Mouse (Mus musculus): Measurements from ENCODE around the gene Fam234b.
A peak's percentile ranks its signal among the peaks of the same experiment; 100 is the strongest.

Fam234b gene

GRCm38 (mm10) chr6:135250926-135251699 is 53.3 kb downstream of the Fam234b start:
- Histone ChIP-seq H3K4me3 (replicated peaks; ENCODE audit: low read length) (peak overlapping the region; percentile 29; the same call in 1 of the 2 replicates), H3K27me3 (ENCODE audit: insufficient read depth, low read length) (peaks cover 37% of the 10 kb centered on the region), H3K4me1 (replicated peaks; ENCODE audit: low read depth, low read length) (peaks cover 44% of the 10 kb centered on the region), H3K36me3 (ENCODE audit: insufficient read depth, low read length) (no peaks in the 10 kb centered on the region), H3K9me3 (ENCODE audit: low read length) (peaks cover 21% of the 10 kb centered on the region)
- TF ChIP-seq CTCF (conservative IDR thresholded peaks at IDR 0.05; ENCODE audit: low read length): no peak
- no peak for TF ChIP-seq POU5F1 (IDR thresholded peaks at IDR 0.05; ENCODE audit: borderline replicate concordance, low read length)
- TF ChIP-seq NANOG (IDR thresholded peaks at IDR 0.05; ENCODE audit: borderline replicate concordance, low read length): no peak

- Histone ChIP-seq H3K9me3 (ENCODE audit: low read length) (peaks cover 25% of the 10 kb centered on the region), H3K27me3 (ENCODE audit: insufficient read depth, low read length) (peaks cover 33% of the 10 kb centered on the region), H3K4me3 (replicated peaks; ENCODE audit: low read length) (peak overlapping the region; percentile 29; the same call in 1 of the 2 replicates), H3K4me1 (replicated peaks; ENCODE audit: low read depth, low read length) (peaks cover 44% of the 10 kb centered on the region), H3K36me3 (ENCODE audit: insufficient read depth, low read length) (no peaks in the 10 kb centered on the region)
- TF ChIP-seq CTCF (conservative IDR thresholded peaks at IDR 0.05; ENCODE audit: low read length) (no peak), NANOG (IDR thresholded peaks at IDR 0.05; ENCODE audit: borderline replicate concordance, low read length) (no peak), POU5F1 (IDR thresholded peaks at IDR 0.05; ENCODE audit: borderline replicate concordance, low read length) (no peak)
Observed at GRCm38 (mm10) chr6:135251849-135252727, 54.3 kb downstream of the Fam234b start.

- TF ChIP-seq POU5F1 (IDR thresholded peaks at IDR 0.05; ENCODE audit: borderline replicate concordance, low read length): no peak
- no peak for TF ChIP-seq NANOG (IDR thresholded peaks at IDR 0.05; ENCODE audit: borderline replicate concordance, low read length)
- TF ChIP-seq CTCF (conservative IDR thresholded peaks at IDR 0.05; ENCODE audit: low read length): no peak
- peaks cover 28% of the 10 kb centered on the region for H3K27me3 ChIP-seq (ENCODE audit: insufficient read depth, low read length)
Observed at GRCm38 (mm10) chr6:135252728-135253077, 54.9 kb downstream of the Fam234b start.

GRCm38 (mm10) chr6:135254153-135254552 is 56.4 kb downstream of the Fam234b start, which contains the start of gene Gsg1:
Gene Gsg1 (minus strand): TSS chr6:135254351.
- peaks cover 44% of the 10 kb centered on the region for H3K4me1 ChIP-seq (replicated peaks; ENCODE audit: low read depth, low read length)

More at GRCm38 (mm10) chr6:135252728-135253077, 54.9 kb downstream of the Fam234b start:
- Histone ChIP-seq H3K9me3 (ENCODE audit: low read length) (peaks cover 25% of the 10 kb centered on the region), H3K4me3 (replicated peaks; ENCODE audit: low read length) (no peak overlapping the region), H3K4me1 (replicated peaks; ENCODE audit: low read depth, low read length) (peaks cover 44% of the 10 kb centered on the region), H3K36me3 (ENCODE audit: insufficient read depth, low read length) (no peaks in the 10 kb centered on the region)

GRCm38 (mm10) chr6:135260435-135260834 is 62.7 kb downstream of the Fam234b start:
- Histone ChIP-seq H3K27me3 (ENCODE audit: insufficient read depth, low read length) (0 out of 2 replicates have a peak, but pooled peaks cover 2% of the 10 kb centered on the region), H3K9me3 (ENCODE audit: low read length) (peaks cover 10% of the 10 kb centered on the region), H3K36me3 (ENCODE audit: insufficient read depth, low read length) (no peaks in the 10 kb centered on the region), H3K4me1 (replicated peaks; ENCODE audit: low read depth, low read length) (peaks cover 3% of the 10 kb centered on the region; the same call in 1 of the 2 replicates), H3K4me3 (replicated peaks; ENCODE audit: low read length) (no peak overlapping the region)
- TF ChIP-seq POU5F1 (IDR thresholded peaks at IDR 0.05; ENCODE audit: borderline replicate concordance, low read length) (no peak), CTCF (conservative IDR thresholded peaks at IDR 0.05; ENCODE audit: low read length) (peak; percentile 49)

More at GRCm38 (mm10) chr6:135254153-135254552, 56.4 kb downstream of the Fam234b start, which contains the start of gene Gsg1:
- Histone ChIP-seq H3K4me3 (replicated peaks; ENCODE audit: low read length) (no peak within 1 kb of the TSS), H3K9me3 (ENCODE audit: low read length) (peaks cover 25% of the 10 kb centered on the region), H3K36me3 (ENCODE audit: insufficient read depth, low read length) (no peaks in the 10 kb centered on the region), H3K27me3 (ENCODE audit: insufficient read depth, low read length) (peaks cover 18% of the 10 kb centered on the region)
- TF ChIP-seq NANOG (IDR thresholded peaks at IDR 0.05; ENCODE audit: borderline replicate concordance, low read length) (no peak), POU5F1 (IDR thresholded peaks at IDR 0.05; ENCODE audit: borderline replicate concordance, low read length) (no peak), CTCF (conservative IDR thresholded peaks at IDR 0.05; ENCODE audit: low read length) (no peak; the same call in 1 of the 2 replicates)

- Histone ChIP-seq H3K4me3 (replicated peaks; ENCODE audit: low read length) (no peak overlapping the region), H3K36me3 (ENCODE audit: insufficient read depth, low read length) (no peaks in the 10 kb centered on the region), H3K4me1 (replicated peaks; ENCODE audit: low read depth, low read length) (peaks cover 3% of the 10 kb centered on the region; the same call in 1 of the 2 replicates), H3K9me3 (ENCODE audit: low read length) (peaks cover 4% of the 10 kb centered on the region; the same call in 1 of the 2 replicates), H3K27me3 (ENCODE audit: insufficient read depth, low read length) (0 out of 2 replicates have a peak, but pooled peaks cover 2% of the 10 kb centered on the region)
- TF ChIP-seq CTCF (conservative IDR thresholded peaks at IDR 0.05; ENCODE audit: low read length): no peak
- no peak for TF ChIP-seq POU5F1 (IDR thresholded peaks at IDR 0.05; ENCODE audit: borderline replicate concordance, low read length)
- TF ChIP-seq NANOG (IDR thresholded peaks at IDR 0.05; ENCODE audit: borderline replicate concordance, low read length): no peak
Observed at GRCm38 (mm10) chr6:135261124-135261523, 63.3 kb downstream of the Fam234b start.

GRCm38 (mm10) chr6:135262565-135262964 is 64.8 kb downstream of the Fam234b start:
- TF ChIP-seq POU5F1 (IDR thresholded peaks at IDR 0.05; ENCODE audit: borderline replicate concordance, low read length) (no peak), CTCF (conservative IDR thresholded peaks at IDR 0.05; ENCODE audit: low read length) (no peak), NANOG (IDR thresholded peaks at IDR 0.05; ENCODE audit: borderline replicate concordance, low read length) (no peak)
- Histone ChIP-seq H3K36me3 (ENCODE audit: insufficient read depth, low read length) (no peaks in the 10 kb centered on the region), H3K9me3 (ENCODE audit: low read length) (no peaks in the 10 kb centered on the region), H3K4me1 (replicated peaks; ENCODE audit: low read depth, low read length) (peaks cover 3% of the 10 kb centered on the region; the same call in 1 of the 2 replicates), H3K27me3 (ENCODE audit: insufficient read depth, low read length) (peaks cover 7% of the 10 kb centered on the region), H3K4me3 (replicated peaks; ENCODE audit: low read length) (no peak overlapping the region)

- no peak overlapping the region for H3K4me3 ChIP-seq (replicated peaks; ENCODE audit: low read length)
- H3K9me3 ChIP-seq (ENCODE audit: low read length): no peaks in the 10 kb centered on the region
- peaks cover 7% of the 10 kb centered on the region for H3K27me3 ChIP-seq (ENCODE audit: insufficient read depth, low read length)
- H3K36me3 ChIP-seq (ENCODE audit: insufficient read depth, low read length): no peaks in the 10 kb centered on the region
- H3K4me1 ChIP-seq (replicated peaks; ENCODE audit: low read depth, low read length): peaks cover 3% of the 10 kb centered on the region; the same call in 1 of the 2 replicates
- no peak for TF ChIP-seq POU5F1 (IDR thresholded peaks at IDR 0.05; ENCODE audit: borderline replicate concordance, low read length)
- TF ChIP-seq CTCF (conservative IDR thresholded peaks at IDR 0.05; ENCODE audit: low read length): peak; percentile 74
- TF ChIP-seq NANOG (IDR thresholded peaks at IDR 0.05; ENCODE audit: borderline replicate concordance, low read length): no peak
Observed at GRCm38 (mm10) chr6:135264136-135264535, 66.4 kb downstream of the Fam234b start.

All from E14TG2a.4 (cell line).